Mouse (Mus musculus) cortical plate, adult 2 months (tissue): ENCODE results near the gene Faf1.

ENCODE experiments used
- CTCF ChIP-seq: fragments of 200-500 bp; IDR thresholded peaks from 2 replicates; pipeline ENCODE4 v1.5.1; 2011; ENCODE audit warnings: mild to moderate bottlenecking, control low read depth, low read length; ENCODE audit not compliant: insufficient read depth; ENCODE audit errors: extremely low read depth
- POLR2A ChIP-seq: fragments of 200-500 bp; IDR thresholded peaks from 2 replicates; pipeline ENCODE4 v1.6.1; 2011; ENCODE audit warnings: mild to moderate bottlenecking, low read length, control low read depth; ENCODE audit not compliant: insufficient read depth; ENCODE audit errors: extremely low read depth

DNA sequence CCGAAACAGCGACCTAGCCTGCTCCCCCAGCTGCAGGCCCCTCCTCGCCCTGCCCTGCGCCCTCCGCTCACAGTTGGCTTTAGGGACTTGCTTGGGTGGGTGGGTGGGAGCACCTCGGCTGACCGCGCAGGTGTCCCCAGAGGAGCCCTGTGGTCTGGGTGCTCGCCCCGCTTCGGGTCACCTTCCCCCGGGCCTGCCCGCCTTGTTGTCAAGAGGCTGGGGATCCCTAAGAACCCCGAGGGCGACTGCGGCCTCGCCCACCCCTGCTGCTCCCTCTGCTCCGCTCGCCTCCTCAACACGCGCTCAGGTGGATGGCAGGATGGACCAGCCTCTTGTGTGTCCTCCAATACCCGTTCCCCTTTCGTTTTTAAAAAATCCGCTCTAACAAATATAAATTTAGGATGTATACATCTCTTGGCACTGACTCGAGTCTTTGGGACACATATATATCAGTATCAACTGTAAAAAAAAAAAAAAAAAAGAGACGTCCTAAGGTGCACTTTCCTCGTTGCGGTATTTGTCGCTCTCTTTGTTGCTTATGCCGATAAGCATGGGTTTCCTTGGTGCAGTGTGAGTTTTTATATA is 306.4 kb downstream of the Faf1 start:
- TF ChIP-seq POLR2A = no peak
- TF ChIP-seq CTCF = no peak
